Mouse (Mus musculus): ENCODE measurements around the gene 4930550C14Rik. TPM values are rescaled to one million over a fixed set of nuclear protein-coding genes. Genes with fewer than 3 reads are reported as not detected.

Gene 4930550C14Rik
- total RNA-seq, 2 experiments from 2014 or later = not detected

GRCm38 (mm10) chr9:53402991-53403390 is 866 bp downstream of the 4930550C14Rik start:
- ATAC-seq (replicated peaks; ENCODE audit: poor library complexity, severe bottlenecking) = no peak

DNA sequence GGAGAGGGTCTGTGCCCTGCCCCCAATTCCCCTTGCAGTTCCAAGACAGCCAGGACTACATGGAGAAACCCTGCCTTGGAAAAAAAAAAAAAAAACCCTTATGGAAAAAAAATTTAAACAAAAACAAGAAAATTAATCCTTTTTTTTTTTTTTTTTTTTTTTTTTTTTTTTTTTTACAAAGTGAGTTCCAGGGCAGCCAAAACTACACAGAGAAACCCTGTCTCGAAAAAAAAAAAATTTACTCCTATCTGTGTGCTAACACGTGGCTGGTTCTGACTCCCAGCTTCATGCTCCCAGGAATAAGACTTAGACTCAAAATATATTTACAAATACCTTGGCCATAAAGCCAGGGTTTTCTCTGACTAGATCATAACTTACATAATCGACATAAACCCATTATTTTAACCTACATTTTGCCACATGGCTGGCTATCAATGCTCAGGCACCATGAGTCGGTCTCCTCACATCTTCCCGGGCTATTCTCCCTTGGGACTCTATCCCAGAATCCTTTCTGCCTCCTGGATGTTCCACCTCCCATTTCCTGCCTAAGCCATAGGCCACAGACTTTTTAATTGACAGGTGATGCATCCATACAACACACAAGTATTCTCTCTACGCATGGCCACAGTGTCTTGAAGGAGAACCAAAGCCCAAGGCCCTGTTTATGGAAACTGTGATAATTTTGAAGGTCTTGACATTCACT is 2.1 kb downstream of the 4930550C14Rik start:
- no peak for ATAC-seq (replicated peaks; ENCODE audit: poor library complexity, severe bottlenecking)

GRCm38 (mm10) chr9:53404753-53405722 is 2.9 kb downstream of the 4930550C14Rik start:
- peak; percentile 98 for ATAC-seq (replicated peaks; ENCODE audit: poor library complexity, severe bottlenecking)

DNA sequence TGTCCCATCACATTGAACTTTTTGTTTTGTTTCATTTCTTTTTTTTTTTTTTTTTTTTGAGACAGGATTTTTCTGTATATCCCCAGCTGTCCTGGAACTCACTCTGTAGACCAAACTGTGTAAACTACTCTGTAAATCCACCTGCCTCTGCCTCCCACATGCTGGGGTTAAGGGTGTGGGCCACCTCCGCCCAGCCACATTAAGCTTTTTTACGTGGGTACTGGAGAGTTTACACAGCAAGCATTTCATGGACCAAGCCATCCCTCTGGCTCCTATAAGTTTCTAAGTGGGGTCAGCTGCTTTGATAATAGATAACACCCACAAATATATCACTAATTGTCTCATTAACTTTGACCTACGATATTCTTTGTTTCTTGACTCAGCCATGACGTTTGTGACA is 6.4 kb downstream of the 4930550C14Rik start:
- no peak for ATAC-seq (replicated peaks; ENCODE audit: poor library complexity, severe bottlenecking)

DNA sequence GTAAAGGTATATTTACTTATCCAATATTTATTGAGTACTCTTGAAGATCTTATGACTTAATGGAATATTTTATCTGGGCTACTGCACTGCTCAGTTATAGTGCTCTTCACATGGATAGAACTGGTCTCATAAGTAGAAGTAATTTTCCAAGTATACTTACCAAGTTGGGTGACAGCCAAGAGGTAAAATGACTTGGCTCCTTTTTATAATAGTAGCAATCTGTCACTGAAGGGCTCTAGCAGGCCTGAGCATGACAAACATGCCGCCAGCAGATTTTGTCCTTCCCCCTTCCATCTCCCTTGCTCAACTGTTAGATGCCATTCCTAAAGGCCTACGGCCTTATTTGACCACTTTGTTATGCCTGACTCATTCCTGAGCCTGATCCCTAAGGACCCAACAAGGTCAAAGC is 6.8 kb downstream of the 4930550C14Rik start:
- no peak for ATAC-seq (replicated peaks; ENCODE audit: poor library complexity, severe bottlenecking)

- ATAC-seq (replicated peaks; ENCODE audit: poor library complexity, severe bottlenecking) = no peak
These were observed 7.3 kb downstream of the 4930550C14Rik start for GRCm38 (mm10) chr9:53409427-53409826.

- ATAC-seq (replicated peaks; ENCODE audit: poor library complexity, severe bottlenecking) = no peak
These were observed 20.2 kb downstream of the 4930550C14Rik start for GRCm38 (mm10) chr9:53422133-53422896.

DNA sequence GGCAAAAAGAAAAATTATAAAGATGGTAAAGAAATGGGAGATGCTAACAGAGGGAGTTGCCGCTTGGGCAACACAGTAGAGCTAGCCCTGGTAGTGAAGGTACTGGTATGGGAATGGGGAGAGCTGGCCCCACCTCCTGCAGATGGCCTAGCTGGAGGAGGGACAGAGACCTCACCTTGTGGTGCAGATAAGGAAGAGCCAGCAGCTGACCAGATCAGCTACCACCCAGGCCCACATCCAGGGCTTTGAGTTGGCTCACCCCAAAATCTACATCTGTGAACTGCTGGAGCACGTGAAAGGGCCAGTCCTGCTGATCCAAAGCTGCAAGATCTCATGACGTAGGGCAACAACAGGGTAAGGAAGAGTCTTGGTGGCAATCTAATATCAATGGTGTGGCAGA is 24.6 kb downstream of the 4930550C14Rik start:
- no peak for ATAC-seq (replicated peaks; ENCODE audit: poor library complexity, severe bottlenecking)

- ATAC-seq (replicated peaks; ENCODE audit: poor library complexity, severe bottlenecking) = no peak
These were observed 25.5 kb downstream of the 4930550C14Rik start for GRCm38 (mm10) chr9:53427638-53428037.

- ATAC-seq (replicated peaks; ENCODE audit: poor library complexity, severe bottlenecking) = peak; percentile 73
These were observed 33.9 kb downstream of the 4930550C14Rik start for GRCm38 (mm10) chr9:53435830-53436570.

- ATAC-seq (replicated peaks; ENCODE audit: poor library complexity, severe bottlenecking) = no peak
These were observed 48.5 kb downstream of the 4930550C14Rik start for GRCm38 (mm10) chr9:53450609-53451008.

GRCm38 (mm10) chr9:53452038-53452437 is 49.9 kb downstream of the 4930550C14Rik start:
- ATAC-seq (replicated peaks; ENCODE audit: poor library complexity, severe bottlenecking) = no peak

GRCm38 (mm10) chr9:53472806-53473518 is 70.8 kb downstream of the 4930550C14Rik start:
- ATAC-seq (replicated peaks; ENCODE audit: poor library complexity, severe bottlenecking) = no peak

Other genes with a start within 250 kb of the 4930550C14Rik start
- 37.1 and 37.7 TPM in 2 replicates for gene Ddx10, start 154.3 kb upstream of the 4930550C14Rik start, total RNA-seq (2014; fragmentation: Nextera tagmentation)
- gene Ddx10, start 154.3 kb upstream of the 4930550C14Rik start, total RNA-seq (2017) = 70.1 and 77.2 TPM in 2 replicates
- not detected in 2 replicates for gene Exph5, start 100.7 kb upstream of the 4930550C14Rik start, total RNA-seq (2014; fragmentation: Nextera tagmentation)
- not detected in 2 replicates for gene Exph5, start 100.7 kb upstream of the 4930550C14Rik start, total RNA-seq (2017)
- 7.3 and 14.1 TPM in 2 replicates for gene Kdelc2, start 18.3 kb upstream of the 4930550C14Rik start, total RNA-seq (2014; fragmentation: Nextera tagmentation)
- 11.4 and 12.2 TPM in 2 replicates for gene Kdelc2, start 18.3 kb upstream of the 4930550C14Rik start, total RNA-seq (2017)
- 34.1 and 53.2 TPM in 2 replicates for gene Atm, start 134.4 kb downstream of the 4930550C14Rik start, total RNA-seq (2014; fragmentation: Nextera tagmentation)
- gene Atm, start 134.4 kb downstream of the 4930550C14Rik start, total RNA-seq (2017) = 39.6 and 57.4 TPM in 2 replicates
- gene Npat, start 134.7 kb downstream of the 4930550C14Rik start, total RNA-seq (2014; fragmentation: Nextera tagmentation) = 28.8 and 30.8 TPM in 2 replicates
- 19.8 and 26.6 TPM in 2 replicates for gene Npat, start 134.7 kb downstream of the 4930550C14Rik start, total RNA-seq (2017)
- 77.9 and 82.3 TPM in 2 replicates for gene Acat1, start 208.1 kb downstream of the 4930550C14Rik start, total RNA-seq (2014; fragmentation: Nextera tagmentation)
- gene Acat1, start 208.1 kb downstream of the 4930550C14Rik start, total RNA-seq (2017) = 69.8 and 79.4 TPM in 2 replicates